Mouse (Mus musculus) CH12.LX (cell line): ENCODE measurements around the gene Olfr91. TPM values are rescaled to one million over a fixed set of nuclear protein-coding genes. Genes with fewer than 3 reads are reported as not detected.

Experiments used
- DNase-seq: peaks from one replicate; pipeline ENCODE4 v3.0.0-alpha.2; 2013; ENCODE audit errors: extremely low read depth
- H3K27ac ChIP-seq: 2 replicates; pipeline ENCODE4 v1.5.1; 2012; ENCODE audit warnings: low read depth, mild to moderate bottlenecking, control low read depth, moderate library complexity; ENCODE audit not compliant: insufficient read depth
- H3K27me3 ChIP-seq: replicated peaks from 2 replicates; pipeline ENCODE3; 2012; ENCODE audit warnings: inconsistent platforms
- H3K36me3 ChIP-seq, 2 experiments: replicated peaks in 1 of 2; 2 replicates each; pipeline versions ENCODE3 to v1.6.1; 2012; ENCODE audit warnings: inconsistent platforms in 1 of 2, low read length in 1 of 2, mild to moderate bottlenecking in 1 of 2, mixed read lengths in 1 of 2, moderate library complexity in 1 of 2; ENCODE audit not compliant: control insufficient read depth in 1 of 2, insufficient read depth in 1 of 2
- H3K4me1 ChIP-seq, 2 experiments: 2 replicates each; pipeline ENCODE4 v1.6.1; 2012; ENCODE audit warnings: inconsistent platforms in 1 of 2, moderate library complexity in 1 of 2; ENCODE audit not compliant: insufficient read depth in 2 of 2, control insufficient read depth in 1 of 2
- H3K4me2 ChIP-seq: 2 replicates; pipeline ENCODE4 v1.6.1; 2012; ENCODE audit warnings: low read depth, mild to moderate bottlenecking, control low read depth; ENCODE audit not compliant: poor library complexity, insufficient read depth, severe bottlenecking
- H3K4me3 ChIP-seq, 3 experiments: fragments of 150-350 bp in 1 of 3; sonication (generic) in 1 of 3; replicated peaks in 1 of 3; 2 replicates each; pipeline versions ENCODE3 to v1.5.1; 2011 to 2012; ENCODE audit warnings: low read depth in 2 of 3, low read length in 2 of 3, mild to moderate bottlenecking in 2 of 3, moderate library complexity in 2 of 3, control low read depth in 1 of 3, improper control_type of control experiment in 1 of 3, inconsistent platforms in 1 of 3, mixed read lengths in 1 of 3; ENCODE audit not compliant: poor library complexity in 1 of 3
- H3K79me2 ChIP-seq: replicated peaks from 2 replicates; pipeline ENCODE4 v1.6.1; 2012; ENCODE audit warnings: mild to moderate bottlenecking, moderate library complexity; ENCODE audit not compliant: control insufficient read depth, poor library complexity, insufficient read depth, severe bottlenecking; ENCODE audit errors: extremely low read depth
- H3K9ac ChIP-seq: 2 replicates; pipeline ENCODE4 v1.6.1; 2012; ENCODE audit warnings: low read depth, mild to moderate bottlenecking, control low read depth, moderate library complexity; ENCODE audit not compliant: insufficient read depth
- H3K9me3 ChIP-seq: replicated peaks from 2 replicates; pipeline ENCODE3; 2012; ENCODE audit warnings: low read length, inconsistent platforms, mixed read lengths
- BHLHE40 ChIP-seq: IDR thresholded peaks from 2 replicates; pipeline ENCODE4 v1.6.1; 2011; ENCODE audit warnings: mild to moderate bottlenecking, low read depth, low read length, improper control_type of control experiment
- CHD2 ChIP-seq: IDR thresholded peaks from 2 replicates; pipeline ENCODE4 v1.6.1; 2011; ENCODE audit warnings: low read length, improper control_type of control experiment
- CTCF ChIP-seq, 2 experiments: IDR thresholded peaks in 1 of 2; conservative IDR thresholded peaks in 1 of 2; 2 replicates each; pipeline ENCODE4 v1.5.1; 2011 to 2012; ENCODE audit warnings: low read depth in 2 of 2, low read length in 2 of 2, improper control_type of control experiment in 1 of 2, inconsistent platforms in 1 of 2, mild to moderate bottlenecking in 1 of 2, moderate library complexity in 1 of 2
- E2F4 ChIP-seq: IDR thresholded peaks from 2 replicates; pipeline ENCODE4 v1.6.1; 2011; ENCODE audit warnings: low read depth, low read length, improper control_type of control experiment; ENCODE audit not compliant: insufficient replicate concordance
- ELF1 ChIP-seq: IDR thresholded peaks from 2 replicates; pipeline ENCODE4 v1.6.1; 2014; ENCODE audit warnings: low read depth, mild to moderate bottlenecking, inconsistent platforms, low read length, improper control_type of control experiment
- IRF4 ChIP-seq: IDR thresholded peaks from 2 replicates; pipeline ENCODE4 v1.6.1; 2014; ENCODE audit warnings: low read depth, mild to moderate bottlenecking, inconsistent platforms, low read length, improper control_type of control experiment
- MAX ChIP-seq: IDR thresholded peaks from 2 replicates; pipeline ENCODE4 v1.6.1; 2011; ENCODE audit warnings: low read length, improper control_type of control experiment
- MAZ ChIP-seq: IDR thresholded peaks from 2 replicates; pipeline ENCODE4 v1.6.1; 2012; ENCODE audit warnings: low read depth, mild to moderate bottlenecking, inconsistent platforms, low read length, improper control_type of control experiment, moderate library complexity
- MEF2A ChIP-seq: IDR thresholded peaks from 2 replicates; pipeline ENCODE4 v1.6.1; 2014; ENCODE audit warnings: low read depth, mild to moderate bottlenecking, inconsistent platforms, low read length, improper control_type of control experiment, borderline replicate concordance
- MXI1 ChIP-seq: IDR thresholded peaks from 2 replicates; pipeline ENCODE4 v1.6.1; 2011; ENCODE audit warnings: mild to moderate bottlenecking, low read depth, low read length, improper control_type of control experiment
- SIN3A ChIP-seq: IDR thresholded peaks from 2 replicates; pipeline ENCODE4 v1.6.1; 2012; ENCODE audit warnings: low read length, improper control_type of control experiment, inconsistent platforms
- UBTF ChIP-seq: IDR thresholded peaks from 2 replicates; pipeline ENCODE4 v1.6.1; 2012; ENCODE audit warnings: low read depth, mild to moderate bottlenecking, inconsistent platforms, low read length, improper control_type of control experiment, moderate library complexity
- USF1 ChIP-seq: IDR thresholded peaks from 2 replicates; pipeline ENCODE4 v1.6.1; 2014; ENCODE audit warnings: low read depth, mild to moderate bottlenecking, inconsistent platforms, low read length, improper control_type of control experiment
- USF2 ChIP-seq: conservative IDR thresholded peaks from 2 replicates; pipeline ENCODE4 v1.6.1; 2011; ENCODE audit warnings: low read depth, low read length, improper control_type of control experiment
- ZC3H11A ChIP-seq: IDR thresholded peaks from 2 replicates; pipeline ENCODE4 v1.6.1; 2012; ENCODE audit warnings: low read depth, mild to moderate bottlenecking, inconsistent platforms, low read length, improper control_type of control experiment
- ZMIZ1 ChIP-seq: IDR thresholded peaks from 2 replicates; pipeline ENCODE4 v1.6.1; 2012; ENCODE audit warnings: low read depth, mild to moderate bottlenecking, inconsistent platforms, low read length, improper control_type of control experiment
- ZNF384 ChIP-seq: IDR thresholded peaks from 2 replicates; pipeline ENCODE4 v1.6.1; 2012; ENCODE audit warnings: low read depth, low read length, improper control_type of control experiment, inconsistent platforms
- dilution Hi-C: fragments of 300-500 bp; cut with MboI; formaldehyde crosslinking; loops from 2 replicates; pipeline ENCODE4 v1.14.3; 2020; ENCODE audit warnings: low sequenced_read_pairs; ENCODE audit not compliant: extremely low pct_unique_long_range_greater_than_20kb, extremely low pct_ligation_motif_present
- in situ Hi-C: fragments of 300-500 bp; cut with MboI; formaldehyde crosslinking; loops from 3 replicates; pipeline ENCODE4 v1.14.3; 2019; ENCODE audit warnings: low sequenced_read_pairs, low pct_ligation_motif_present, low pct_unique_long_range_greater_than_20kb, mixed read lengths
- polyA plus RNA-seq: library from polyadenylated mRNA; unstranded; fragments of >175 nt; gene quantifications from 2 replicates; pipeline ENCODE4 v1.2.1, GENCODE M21; 2012; ENCODE audit warnings: low read depth; ENCODE audit not compliant: insufficient read length
- total RNA-seq, 2 experiments: library from RNA; depleted of rRNA; stranded (reverse); fragments of 300-350 nt in 1 of 2; fragments of >200 nt in 1 of 2; gene quantifications; 2 replicates each; pipeline ENCODE4 v1.2.3; 2012 to 2014

Olfr91 gene
- total and polyA plus RNA-seq, 3 experiments: not detected

- Histone ChIP-seq H3K4me1 (no peaks in the 10 kb centered on the region), H3K36me3 (peaks cover 5 to 81% of the 10 kb centered on the region in 2 experiments), H3K4me3 (no peak overlapping the region), H3K79me2 (no peaks in the 10 kb centered on the region), H3K4me2 (no peak overlapping the region), H3K27me3 (no peaks in the 10 kb centered on the region), H3K9ac (no peak overlapping the region)
- dilution Hi-C loops: no loop called here
- TF ChIP-seq ZMIZ1: no peak
- no peak for TF ChIP-seq ELF1
- no peak for TF ChIP-seq BHLHE40
- no peak for TF ChIP-seq USF1
- no peak for TF ChIP-seq IRF4
- TF ChIP-seq MAX: no peak
- TF ChIP-seq, all 38 proteins: peak for 0
- no peak overlapping the region for H3K27ac ChIP-seq
- DNase-seq: no peak
- in situ Hi-C loops: loop anchor here (10.0 kb wide), 1 partner anchor 169 kb away; the partner anchor contains the start of genes Trim31 and Trim40
- H3K9me3 ChIP-seq: no peaks in the 10 kb centered on the region
Observed at GRCm38 (mm10) chr17:37063686-37064495, 34.2 kb downstream of the Olfr91 start.

- TF ChIP-seq ZNF384 (no peak), MXI1 (no peak), CTCF (conservative IDR thresholded peaks at IDR 0.05 in 1 of 2, IDR thresholded peaks at IDR 0.05 in 1 of 2; ENCODE audit: low read depth in 2 of 2, low read length in 2 of 2) (no peak), ZC3H11A (no peak), CHD2 (no peak), USF2 (no peak), SIN3A (no peak), MEF2A (no peak), E2F4 (no peak), UBTF (no peak), MAZ (no peak)
- no peaks in the 10 kb centered on the region for H3K27me3 ChIP-seq
- no peaks in the 10 kb centered on the region for H3K79me2 ChIP-seq
- dilution Hi-C loops: no loop called here
- no peak overlapping the region for H3K4me3 ChIP-seq
- H3K4me1 ChIP-seq: no peaks in the 10 kb centered on the region
- H3K4me2 ChIP-seq: no peak overlapping the region
- H3K27ac ChIP-seq: no peak overlapping the region
- peaks cover 8 to 80% of the 10 kb centered on the region in 2 experiments for H3K36me3 ChIP-seq
- in situ Hi-C loops: loop anchor here (10.0 kb wide), 1 partner anchor 168 kb away; the partner anchor contains the start of genes Trim31 and Trim40
- H3K9me3 ChIP-seq: no peaks in the 10 kb centered on the region
- H3K9ac ChIP-seq: no peak overlapping the region
- DNase-seq: no peak
Observed at GRCm38 (mm10) chr17:37063063-37063462, 35.0 kb downstream of the Olfr91 start.
